Mouse (Mus musculus) thymus, adult 2 months (tissue): ENCODE data around the gene Samd8.

Source experiments
- CTCF ChIP-seq: fragments of 200-500 bp; IDR thresholded peaks from 2 replicates; pipeline ENCODE4 v1.5.1; 2012; ENCODE audit warnings: mild to moderate bottlenecking, control low read depth, low read length, moderate library complexity, borderline replicate concordance; ENCODE audit not compliant: control insufficient read depth, poor library complexity, insufficient read depth; ENCODE audit errors: extremely low read depth
- POLR2A ChIP-seq: fragments of 200-500 bp; IDR thresholded peaks from 2 replicates; pipeline ENCODE4 v1.6.1; 2012; ENCODE audit warnings: mild to moderate bottlenecking, low read length, control low read depth, moderate library complexity; ENCODE audit not compliant: control insufficient read depth, poor library complexity, insufficient read depth; ENCODE audit errors: extremely low read depth

GRCm38 (mm10) chr14:21838336-21839017 lies 88.1 kb downstream of the Samd8 start:
- no peak for TF ChIP-seq POLR2A
- TF ChIP-seq CTCF, result no peak
